Mouse (Mus musculus) ES-E14 (cell line): ENCODE results near the gene Mroh9.

Experiments
- HCFC1 ChIP-seq: IDR thresholded peaks from 2 replicates; pipeline ENCODE4 v1.6.1; 2012; ENCODE audit warnings: low read length, inconsistent platforms, borderline replicate concordance; ENCODE audit not compliant: insufficient read depth
- MAFK ChIP-seq: IDR thresholded peaks from 2 replicates; pipeline ENCODE4 v1.6.1; 2014; ENCODE audit warnings: mild to moderate bottlenecking, low read depth, low read length, inconsistent platforms; ENCODE audit not compliant: insufficient read depth
- ZC3H11A ChIP-seq: IDR thresholded peaks from 2 replicates; pipeline ENCODE4 v1.6.1; 2012; ENCODE audit warnings: low read depth, mild to moderate bottlenecking, inconsistent platforms, low read length, borderline replicate concordance
- ZNF384 ChIP-seq: IDR thresholded peaks from 2 replicates; pipeline ENCODE4 v1.6.1; 2012; ENCODE audit warnings: low read depth, low read length, inconsistent platforms

- TF ChIP-seq HCFC1 (no peak), ZNF384 (no peak), ZC3H11A (no peak), MAFK (no peak)
Observed at GRCm38 (mm10) chr1:163129129-163129900, 43.8 kb upstream of the Mroh9 start.
